8 mouse cellular contexts compared by ENCODE assay signal in the genomic region with DNA sequence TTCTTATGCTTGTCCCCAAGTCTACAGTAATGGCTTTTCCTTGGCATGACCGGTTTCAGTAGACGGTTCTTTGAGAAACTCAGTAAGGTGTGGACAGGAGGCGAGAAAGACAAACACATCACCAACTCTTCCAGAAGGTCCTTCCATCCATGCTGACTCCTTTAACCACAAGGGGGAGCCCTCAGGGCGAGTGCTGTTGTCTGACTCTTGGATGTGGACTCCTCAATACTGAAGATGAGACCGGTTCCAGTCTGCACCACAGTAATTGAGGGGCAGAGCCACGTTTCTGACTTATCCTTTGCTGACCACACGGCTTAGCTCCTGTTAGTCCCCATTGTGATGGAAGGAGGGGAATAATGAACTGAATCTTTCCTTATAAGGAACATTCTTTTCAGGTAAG. TPM values are rescaled to one million over a fixed set of nuclear protein-coding genes. Genes with fewer than 3 reads are reported as not detected.
A peak's percentile ranks its signal among the peaks of the same experiment; 100 is the strongest.
DNase-seq lines count a peak whose midpoint lies in the region; TF ChIP-seq lines count a peak whose summit lies in the region.

No protein-coding gene starts in this region.

- H3K4me1 ChIP-seq in liver, adult 2 months (ENCODE audit: control insufficient read depth, insufficient read depth, low read length) = 0 out of 2 replicates have a peak, but pooled peaks cover 3% of the 10 kb centered on the region

- no peaks in the 10 kb centered on the region for H3K36me3 ChIP-seq in liver, adult 2 months (ENCODE audit: control insufficient read depth, insufficient read depth, low read length)

- no peak overlapping the region for H3K9ac ChIP-seq in liver, adult 2 months (ENCODE audit: low read depth, low read length)

- H3K27ac ChIP-seq in liver, adult 2 months (replicated peaks; ENCODE audit: insufficient read depth, low read depth, low read length) = no peak overlapping the region

- WGBS in liver, adult 2 months = 32% methylated on average over 7 of the region's 7 CpGs

- peak; percentile 83 for TF ChIP-seq CTCF in liver, adult 2 months (IDR thresholded peaks at IDR 0.05; ENCODE audit: low read depth, low read length)

- no peak for TF ChIP-seq POLR2A in liver, adult 2 months (IDR thresholded peaks at IDR 0.05; ENCODE audit: extremely low read depth, insufficient read depth, low read length)

- H3K27me3 ChIP-seq in liver, adult 2 months (ENCODE audit: control insufficient read depth, insufficient read depth, low read length) = peaks cover 4% of the 10 kb centered on the region; the same call in 1 of the 2 replicates

- DNase-seq in ovary, adult 18-20 months (ENCODE audit: low spot score) = peak; percentile 45
- DNase-seq in ovary, postnatal 10 days (ENCODE audit: low spot score) = no peak
- DNase-seq in c-Kit-positive CD71-negative TER-119-negative erythroid progenitor cells, embryonic 14.5 days (ENCODE audit: low read depth) = peak; percentile 61
- DNase-seq in forelimb bud, embryonic 11.5 days (ENCODE audit: low read depth, low spot score) = peak; percentile 36
- DNase-seq in heart, postnatal 4 days = peak; percentile 86
- DNase-seq in liver, adult 2 months (ENCODE audit: extremely low read depth, low read depth, low spot score) = peak; percentile 37
- DNase-seq in retina, postnatal 1 day = peak; percentile 62
- DNase-seq in urinary bladder, adult 2 months (ENCODE audit: low spot score) = peak; percentile 48

- H3K79me2 ChIP-seq in liver, adult 2 months (ENCODE audit: control insufficient read depth, insufficient read depth, low read length) = no peaks in the 10 kb centered on the region

- H3K4me3 ChIP-seq in liver, adult 2 months (ENCODE audit: insufficient read depth, low read depth, low read length) = no peak overlapping the region

RNA-seq across cellular contexts. Expression of a gene that starts 1.2 kb away (rescaled TPM):
- 100 to 1,000 TPM; 116 to 133 TPM for total RNA-seq in heart, postnatal 4 days (2021)
- total RNA-seq in liver, adult 2 months (2014; rRNA removed) = 0.37 and 0.94 TPM in 2 replicates
- 0.12 and 0.17 TPM in 2 replicates for polyA plus RNA-seq in liver, adult 2 months (2012; rRNA removed)
- 13.7 and 15.5 TPM in 2 replicates for polyA plus RNA-seq in urinary bladder, adult 2 months (2012; rRNA removed)

RNA-seq across cellular contexts. Expression of a gene that starts 30.5 kb away (rescaled TPM):
- total RNA-seq in heart, postnatal 4 days (2021) = 10 to 100 TPM; 10.4 to 10.6 TPM
- 3.6 and 4.5 TPM in 2 replicates for total RNA-seq in liver, adult 2 months (2014; rRNA removed)
- 1.7 and 2.0 TPM in 2 replicates for polyA plus RNA-seq in liver, adult 2 months (2012; rRNA removed)
- 0.32 and 0.50 TPM in 2 replicates for polyA plus RNA-seq in urinary bladder, adult 2 months (2012; rRNA removed)

Comparison
In these comparisons a context has a peak if more than half of its experiments do, and no peak if none do; other contexts are left out.
1. RNA of a gene that starts 1.2 kb away (total RNA-seq): 116 to 133 TPM in heart, postnatal 4 days; 0.37 to 0.94 TPM in liver, adult 2 months; every median in the first group is over 10 times any median in the second.